Comparison of ENCODE assay signal across 19 mouse cellular contexts in genomic region chr10:114841440-114841839, GRCm38 (mm10). TPM values are rescaled to one million over a fixed set of nuclear protein-coding genes. Genes with fewer than 3 reads are reported as not detected.
DNase-seq lines count a peak whose midpoint lies in the region.
"Had no signal": no experiment of that assay in that cellular context is flagged by ENCODE, and none has a peak within 500 bp of the region (broad histone marks: within the 10 kb centered on the region; RNA-seq: fewer than 3 reads in every experiment).

No protein-coding gene starts in this region.

- DNase-seq in frontal cortex, postnatal 36 days (ENCODE audit: low spot score in 2 of 2) = peak; percentile 9 to 26
- no peak for DNase-seq in frontal cortex, postnatal 10 days (ENCODE audit: low spot score in 2 of 2)
- DNase-seq in left cerebral cortex, postnatal 14 days (ENCODE audit: low spot score in 2 of 2) = peak; percentile 4 to 5
- no peak for DNase-seq in left cerebral cortex, postnatal 4 days
- DNase-seq in right cerebral cortex, adult 2 months (ENCODE audit: low spot score in 2 of 2) = peak; percentile 11 to 13
- DNase-seq in right cerebral cortex, postnatal 25 days = no peak
- no peak for DNase-seq in cerebellum, adult 9-10 months
- DNase-seq: adrenal gland, postnatal 10 days; adrenal gland, postnatal 36 days; B cell, adult 2 months; cerebellum, adult 11 months; cerebellum, adult 2 months; cerebellum, postnatal 10 days; cerebellum, postnatal 36 days; embryo, embryonic 11 days; gastrocnemius, postnatal 10 days; gastrocnemius, postnatal 36 days had no signal

- intact Hi-C loops in left cerebral cortex, postnatal 14 days (cut with DNase I) = no loop called here
- intact Hi-C loops in left cerebral cortex, postnatal 4 days (cut with DNase I) = no loop called here

RNA-seq across cellular contexts. Expression of gene Trhde, which starts 39.3 kb away (rescaled TPM):
- total RNA-seq in left cerebral cortex, postnatal 14 days (2021) = 10 to 100 TPM; 25.9 to 28.9 TPM
- 10 to 100 TPM; 18.6 to 18.7 TPM for total RNA-seq in left cerebral cortex, postnatal 4 days (2021)
- total RNA-seq: CH12.LX; hematopoietic stem cell, adult 5-6 weeks had no signal

Comparison
In these comparisons a context has a peak if more than half of its experiments do, and no peak if none do; other contexts are left out.
1. DNase-seq: peak in frontal cortex, postnatal 36 days (2 of 2), left cerebral cortex, postnatal 14 days (2 of 2) and right cerebral cortex, adult 2 months (2 of 2); none in frontal cortex, postnatal 10 days (0 of 2), left cerebral cortex, postnatal 4 days (single experiment), right cerebral cortex, postnatal 25 days (single experiment) and cerebellum, adult 9-10 months (single experiment).